Mouse (Mus musculus) heart, postnatal 0 days (tissue): Measurements from ENCODE around the gene 3110009E18Rik.

Source experiments
- CTCF ChIP-seq: IDR thresholded peaks from 2 replicates; pipeline ENCODE4 v1.5.1; 2016; ENCODE audit warnings: antibody characterized with exemption, control low read depth, low read depth
- EP300 ChIP-seq: IDR thresholded peaks from 2 replicates; pipeline ENCODE4 v1.6.1; 2016; ENCODE audit warnings: antibody characterized with exemption, low read depth

GRCm38 (mm10) chr1:120132376-120132775 is 11.4 kb downstream of the 3110009E18Rik start:
- TF ChIP-seq CTCF: no peak
- TF ChIP-seq EP300: no peak
